Mouse (Mus musculus): ENCODE results near the gene Cryga. TPM values are rescaled to one million over a fixed set of nuclear protein-coding genes. Genes with fewer than 3 reads are reported as not detected.

Gene Cryga
- not detected for polyA plus RNA-seq (2017; shearing (Covaris generic))

DNA sequence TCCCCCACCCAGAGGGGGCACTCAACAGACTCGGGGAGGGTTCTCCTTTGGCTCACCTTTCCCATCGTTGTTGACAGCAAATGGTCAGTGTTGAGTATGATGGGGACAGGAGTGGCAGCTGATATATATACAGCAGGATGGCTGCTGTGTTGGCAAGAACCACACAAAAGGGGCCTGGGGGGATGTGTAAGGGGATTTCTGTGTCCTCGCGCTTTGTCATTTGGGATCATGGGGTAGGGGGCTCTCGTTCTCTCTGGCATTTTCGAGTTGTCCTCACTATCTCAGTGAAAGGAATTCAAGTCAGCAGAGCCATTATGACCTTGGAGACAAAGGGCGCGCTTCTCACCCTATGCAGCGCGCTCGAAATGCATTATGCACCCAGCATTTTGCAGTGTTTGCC lies at the start of gene Cryga:
Cryga (minus strand) TSS at position 101 of the 400 bp plus-strand sequence.

DNA sequence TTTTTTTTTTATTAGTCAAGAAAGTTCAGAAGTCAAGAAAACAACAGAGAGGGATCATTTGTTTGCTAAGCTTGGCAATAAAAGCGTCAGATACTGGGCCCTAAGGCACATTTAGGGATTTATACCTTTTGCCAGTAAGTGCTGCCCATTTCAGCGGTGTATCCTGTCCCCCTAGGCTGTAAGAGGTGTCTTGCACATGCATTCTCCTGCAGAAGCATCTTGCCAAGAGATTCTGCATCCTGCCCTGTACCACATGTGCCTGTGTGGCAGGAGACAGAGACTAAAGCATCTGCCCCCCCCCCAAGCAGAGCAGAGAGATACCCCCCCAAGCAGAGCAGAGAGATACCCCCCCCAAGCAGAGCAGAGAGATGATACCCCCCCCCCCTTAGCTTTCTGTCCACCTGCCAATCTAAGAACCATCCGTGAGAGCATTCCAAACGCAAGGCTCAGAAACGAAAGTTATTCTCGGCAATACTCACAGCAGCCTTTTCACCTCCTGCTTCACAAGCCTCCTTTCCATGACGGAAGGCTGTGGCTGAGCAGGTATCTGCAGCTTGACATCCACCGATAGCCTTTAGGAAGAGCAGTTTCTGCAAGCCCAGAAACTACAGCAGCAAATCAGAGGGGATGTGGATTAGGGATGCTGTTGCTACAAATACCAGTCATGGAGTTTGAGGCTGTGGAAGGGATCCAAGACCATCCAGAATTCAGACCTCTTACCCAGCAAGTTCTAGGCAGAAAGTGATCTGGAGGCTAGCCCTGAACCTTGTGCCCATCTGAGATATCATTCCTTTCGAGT lies 19.6 kb upstream of the Cryga start, which contains the start of gene D630023F18Rik:
D630023F18Rik (minus strand) TSS at position 641 of the 799 bp plus-strand sequence.

DNA sequence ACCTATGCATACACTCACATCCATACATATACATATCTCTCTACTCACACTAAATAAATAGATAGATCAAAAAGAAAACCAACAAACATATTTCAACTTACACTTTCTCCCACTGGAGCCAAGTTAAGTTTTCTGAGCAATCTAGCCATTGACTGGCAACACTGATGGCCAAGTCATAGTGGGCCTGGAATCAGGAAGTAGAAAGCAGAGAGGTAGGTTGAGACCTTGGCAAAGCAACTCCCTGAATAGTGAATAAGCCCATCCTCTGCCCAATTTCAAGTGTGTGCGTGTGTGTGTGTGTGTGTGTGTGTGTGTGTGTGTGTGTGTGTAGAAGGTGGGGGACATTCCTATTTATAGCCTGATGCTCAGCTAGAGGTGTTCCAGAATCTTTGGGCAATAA lies 16.3 kb upstream of the Cryga start, which contains the start of gene Gm28845:
Gm28845 (minus strand) TSS at position 121 of the 400 bp plus-strand sequence.

DNA sequence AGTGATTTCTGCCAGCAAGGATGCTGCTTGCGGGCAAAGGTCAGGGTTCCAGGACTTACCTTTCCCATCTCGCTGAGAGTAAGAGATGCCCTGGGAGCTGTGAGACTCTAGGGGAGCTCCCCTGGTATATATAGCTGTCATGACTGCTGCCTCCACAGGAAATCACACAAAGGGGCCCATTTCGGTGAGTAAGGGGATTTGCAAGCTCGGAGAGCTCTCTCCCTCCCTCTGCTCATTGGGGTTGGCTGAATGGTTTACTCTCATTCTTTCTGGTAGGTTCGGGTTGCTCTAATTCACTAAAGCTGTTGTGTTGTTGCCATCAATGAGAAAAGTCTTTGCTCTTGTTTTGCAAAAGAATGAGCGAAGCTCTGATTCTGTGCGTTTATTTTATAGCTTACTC lies 21.0 kb downstream of the Cryga start, which contains the start of gene Crygb:
Crygb (minus strand) TSS at position 101 of the 400 bp plus-strand sequence.

DNA sequence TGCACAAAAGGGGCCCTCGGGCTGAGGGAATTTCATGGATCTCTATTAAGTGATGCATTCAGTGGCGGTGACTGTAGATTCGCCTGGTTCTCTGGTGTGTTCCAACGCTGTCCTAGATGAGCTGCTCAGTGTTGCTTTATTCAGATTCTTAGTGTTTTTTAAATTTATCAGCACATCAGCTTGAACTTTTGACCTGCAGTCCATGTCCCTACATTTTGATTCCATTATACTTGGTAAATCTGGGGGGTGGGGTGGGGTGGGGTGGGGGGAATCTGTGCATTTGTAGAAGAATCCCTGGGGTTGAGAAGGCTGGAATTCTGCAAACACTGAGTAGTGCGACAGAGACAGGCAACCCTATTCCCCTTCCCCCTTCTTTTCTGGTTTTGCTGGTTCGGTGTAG lies 29.6 kb downstream of the Cryga start, which contains the start of gene Crygc:
Crygc (minus strand) TSS at position 101 of the 400 bp plus-strand sequence.

DNA sequence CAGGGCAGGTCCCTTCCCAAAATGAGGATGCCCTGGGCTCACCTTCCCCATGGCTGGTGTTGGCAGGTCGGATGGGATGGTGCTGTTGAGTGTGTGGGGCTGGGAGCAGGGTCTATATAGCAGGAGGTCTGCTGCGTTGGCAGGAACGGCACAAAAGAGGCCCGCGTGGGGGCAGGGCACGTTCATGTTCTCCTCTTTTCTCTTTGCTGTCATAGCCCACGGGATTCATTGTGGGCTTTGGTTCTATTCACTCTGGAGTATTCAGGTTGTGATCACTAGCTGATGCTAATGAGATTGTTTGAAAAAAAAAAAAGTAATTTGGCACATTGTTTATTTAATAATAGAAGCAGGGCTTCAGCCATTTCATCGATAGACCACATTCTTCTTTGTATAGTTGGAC lies 39.8 kb downstream of the Cryga start, which contains the start of gene Crygd:
Crygd (minus strand) TSS at position 101 of the 400 bp plus-strand sequence.

DNA sequence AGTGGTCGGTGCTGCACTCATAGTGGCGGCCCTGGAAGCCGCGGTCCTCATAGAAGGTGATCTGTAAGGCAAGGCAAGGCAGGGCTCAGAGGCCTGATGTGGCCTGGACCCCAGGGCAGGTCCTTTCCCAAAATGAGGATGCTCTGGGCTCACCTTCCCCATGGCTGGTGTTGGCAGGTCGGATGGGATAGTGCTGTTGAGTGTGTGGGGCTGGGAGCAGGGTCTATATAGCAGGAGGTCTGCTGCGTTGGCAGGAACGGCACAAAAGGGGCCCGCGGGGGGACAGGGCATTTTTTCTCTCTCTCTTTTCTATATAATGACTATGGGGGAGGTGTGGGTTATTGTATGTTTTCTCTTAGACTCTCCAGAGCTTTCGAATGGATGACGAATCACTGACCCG lies 52.2 kb downstream of the Cryga start, which contains the start of gene Cryge:
Cryge (minus strand) TSS at position 198 of the 400 bp plus-strand sequence.

Other genes starting within 250 kb of the Cryga start
- 14.8 TPM for gene Plekhm3, start 146.5 kb downstream of the Cryga start, polyA plus RNA-seq (2017; shearing (Covaris generic))
- 0.23 TPM for gene Akr1cl, start 70.6 kb downstream of the Cryga start, polyA plus RNA-seq (2017; shearing (Covaris generic))
- gene Cryge, start 52.2 kb downstream of the Cryga start, polyA plus RNA-seq (2017; shearing (Covaris generic)), result not detected
- gene Crygd, start 39.9 kb downstream of the Cryga start, polyA plus RNA-seq (2017; shearing (Covaris generic)), result not detected
- not detected for gene Crygc, start 29.7 kb downstream of the Cryga start, polyA plus RNA-seq (2017; shearing (Covaris generic))
- gene Crygb, start 21.1 kb downstream of the Cryga start, polyA plus RNA-seq (2017; shearing (Covaris generic)), result not detected
- gene Gm28845, start 16.2 kb upstream of the Cryga start, polyA plus RNA-seq (2017; shearing (Covaris generic)), result not detected
- gene D630023F18Rik, start 19.8 kb upstream of the Cryga start, polyA plus RNA-seq (2017; shearing (Covaris generic)), result not detected
- gene Idh1, start 83.1 kb upstream of the Cryga start, polyA plus RNA-seq (2017; shearing (Covaris generic)), result 16.9 TPM
- gene Pikfyve, start 83.3 kb upstream of the Cryga start, polyA plus RNA-seq (2017; shearing (Covaris generic)), result 32.1 TPM
- gene Pth2r, start 178.7 kb upstream of the Cryga start, polyA plus RNA-seq (2017; shearing (Covaris generic)), result not detected

Measured in inflammation-experienced regulatory T-cells, adult 16 weeks (primary cell).